Mouse (Mus musculus) ES-E14 (cell line): ENCODE data around the gene Bnip3. TPM values are rescaled to one million over a fixed set of nuclear protein-coding genes. Genes with fewer than 3 reads are reported as not detected.

ENCODE experiments used
- DNase-seq: peaks from one replicate; pipeline ENCODE4 v3.0.0-alpha.2; 2013; ENCODE audit warnings: low read depth, low spot score
- H3K27ac ChIP-seq: 2 replicates; pipeline ENCODE4 v1.5.1; 2012; ENCODE audit warnings: low read depth, mild to moderate bottlenecking, low read length, moderate library complexity, mixed read lengths; ENCODE audit not compliant: poor library complexity, insufficient read depth, severe bottlenecking
- H3K36me3 ChIP-seq: 2 replicates; pipeline ENCODE4 v1.6.1; 2012; ENCODE audit warnings: mild to moderate bottlenecking, low read length, moderate library complexity, mixed read lengths; ENCODE audit not compliant: control insufficient read depth, poor library complexity, insufficient read depth, severe bottlenecking
- H3K4me1 ChIP-seq, 2 experiments: fragments of 150-350 bp in 1 of 2; sonication (generic) in 1 of 2; 2 replicates each; pipeline ENCODE4 v1.6.1; 2012; ENCODE audit warnings: low read length in 2 of 2, mild to moderate bottlenecking in 1 of 2, mixed read lengths in 1 of 2; ENCODE audit not compliant: control insufficient read depth in 2 of 2, insufficient read depth in 2 of 2, poor library complexity in 1 of 2
- H3K4me3 ChIP-seq, 2 experiments: fragments of 150-350 bp in 1 of 2; sonication (generic) in 1 of 2; 2 replicates each; pipeline ENCODE4 v1.5.1; 2012; ENCODE audit warnings: low read length in 2 of 2, low read depth in 1 of 2, mild to moderate bottlenecking in 1 of 2, mixed read lengths in 1 of 2; ENCODE audit not compliant: insufficient read depth in 1 of 2, poor library complexity in 1 of 2, severe bottlenecking in 1 of 2
- H3K9ac ChIP-seq: 2 replicates; pipeline ENCODE4 v1.6.1; 2012; ENCODE audit warnings: low read depth, mild to moderate bottlenecking, low read length, mixed read lengths; ENCODE audit not compliant: poor library complexity, insufficient read depth, severe bottlenecking
- H3K9me3 ChIP-seq: fragments of 150-350 bp; sonication (generic); 2 replicates; pipeline ENCODE4 v1.6.1; 2012; ENCODE audit warnings: low read depth, mild to moderate bottlenecking, low read length; ENCODE audit not compliant: control insufficient read depth, insufficient read depth
- CHD2 ChIP-seq: IDR thresholded peaks from 2 replicates; pipeline ENCODE4 v1.6.1; 2014; ENCODE audit warnings: mild to moderate bottlenecking, low read depth, low read length, inconsistent platforms
- HCFC1 ChIP-seq: IDR thresholded peaks from 2 replicates; pipeline ENCODE4 v1.6.1; 2012; ENCODE audit warnings: low read length, inconsistent platforms, borderline replicate concordance; ENCODE audit not compliant: insufficient read depth
- MAFK ChIP-seq: IDR thresholded peaks from 2 replicates; pipeline ENCODE4 v1.6.1; 2014; ENCODE audit warnings: mild to moderate bottlenecking, low read depth, low read length, inconsistent platforms; ENCODE audit not compliant: insufficient read depth
- ZC3H11A ChIP-seq: IDR thresholded peaks from 2 replicates; pipeline ENCODE4 v1.6.1; 2012; ENCODE audit warnings: low read depth, mild to moderate bottlenecking, inconsistent platforms, low read length, borderline replicate concordance
- ZNF384 ChIP-seq: IDR thresholded peaks from 2 replicates; pipeline ENCODE4 v1.6.1; 2012; ENCODE audit warnings: low read depth, low read length, inconsistent platforms
- in situ Hi-C, 2 experiments: fragments of 600-800 bp; cut with MboI; formaldehyde crosslinking; loops; one replicate each; pipeline ENCODE4 v1.15.1; 2025; ENCODE audit warnings: low sequenced_read_pairs in 2 of 2, inconsistent platforms in 1 of 2; ENCODE audit not compliant: unreplicated experiment in 2 of 2
- total RNA-seq: library from RNA; depleted of rRNA; stranded (reverse); fragments of 300-350 nt; gene quantifications from 2 replicates; pipeline ENCODE4 v1.2.3, GENCODE M21; 2012

Bnip3 gene
- total RNA-seq, 1 experiment, result 56.6 TPM

DNA sequence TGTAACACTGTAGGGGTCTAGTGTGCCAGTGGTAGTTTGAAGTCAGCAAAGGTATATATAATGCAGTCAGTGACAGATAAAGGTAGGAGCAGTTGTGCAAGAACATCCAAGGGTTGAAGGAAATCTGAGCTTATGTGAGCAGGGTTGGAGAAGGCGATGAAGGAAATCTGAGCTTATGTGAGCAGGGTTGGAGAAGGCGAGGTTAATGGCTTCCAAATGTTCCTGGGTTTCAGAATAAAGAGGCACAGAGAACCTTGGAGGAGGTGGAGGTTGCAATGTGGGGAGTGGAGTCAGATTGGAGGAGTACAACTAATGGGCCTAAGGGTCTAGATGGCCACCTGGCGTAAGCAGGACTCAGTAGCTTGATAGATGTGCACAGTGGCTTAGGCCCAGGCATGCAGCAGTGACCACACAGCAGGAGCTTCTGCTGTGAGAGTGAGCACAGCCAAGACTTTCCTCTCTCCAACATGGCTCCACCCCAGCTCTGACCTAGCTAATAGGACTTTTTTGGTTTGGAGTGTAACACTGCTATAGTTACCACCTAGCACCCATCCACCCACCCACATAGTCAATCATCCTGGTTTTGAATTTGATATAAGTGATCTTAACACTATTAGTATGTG is 45.3 kb downstream of the Bnip3 start:
- peak overlapping the region; percentile 6; the same call in 1 of the 2 replicates for H3K27ac ChIP-seq
- DNase-seq, result no peak

DNA sequence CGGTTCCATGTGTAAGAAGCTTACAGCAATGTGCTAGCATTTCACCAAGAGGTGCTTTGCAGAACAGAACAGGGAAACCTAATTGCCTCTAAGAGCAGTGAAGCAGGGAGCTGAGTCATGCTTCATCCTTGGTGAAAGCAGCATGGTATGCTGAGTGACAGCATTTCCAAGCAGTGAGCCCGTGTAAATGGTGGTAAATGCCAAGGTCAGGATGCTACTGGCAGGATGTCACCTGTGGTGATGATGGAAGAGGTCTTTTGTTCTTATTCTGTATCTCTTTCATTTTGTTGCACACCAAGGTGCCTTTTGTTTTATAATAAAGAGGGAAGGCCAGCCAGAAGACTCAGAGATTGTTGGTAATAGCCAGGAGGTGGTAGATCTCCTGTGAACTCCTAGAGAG is 52.6 kb downstream of the Bnip3 start:
- no peaks in the 10 kb centered on the region for H3K9me3 ChIP-seq
- peak overlapping the region; percentile 96 for H3K27ac ChIP-seq
- H3K4me3 ChIP-seq, result no peak overlapping the region
- H3K36me3 ChIP-seq, result peaks cover 28% of the 10 kb centered on the region
- in situ Hi-C loops, result no loop called here
- DNase-seq, result peak; percentile 40
- peak; percentile 94 for TF ChIP-seq MAFK
- peak; percentile 37; the same call in 1 of the 2 replicates for TF ChIP-seq CHD2
- TF ChIP-seq HCFC1, result no peak
- peaks cover 23 to 34% of the 10 kb centered on the region in 2 experiments for H3K4me1 ChIP-seq
- H3K9ac ChIP-seq, result no peak overlapping the region

More for the DNA sequence above, 45.3 kb downstream of the Bnip3 start:
- H3K36me3 ChIP-seq, result peaks cover 28% of the 10 kb centered on the region
- TF ChIP-seq MAFK (no peak), CHD2 (no peak), ZC3H11A (no peak), HCFC1 (no peak), ZNF384 (no peak)
- H3K4me1 ChIP-seq, result peaks cover 10 to 13% of the 10 kb centered on the region in 2 experiments; a peak in 3 of 4 replicates
- H3K9me3 ChIP-seq, result no peaks in the 10 kb centered on the region
- H3K4me3 ChIP-seq, result no peak overlapping the region
- in situ Hi-C loops, result no loop called here
- no peak overlapping the region for H3K9ac ChIP-seq

DNA sequence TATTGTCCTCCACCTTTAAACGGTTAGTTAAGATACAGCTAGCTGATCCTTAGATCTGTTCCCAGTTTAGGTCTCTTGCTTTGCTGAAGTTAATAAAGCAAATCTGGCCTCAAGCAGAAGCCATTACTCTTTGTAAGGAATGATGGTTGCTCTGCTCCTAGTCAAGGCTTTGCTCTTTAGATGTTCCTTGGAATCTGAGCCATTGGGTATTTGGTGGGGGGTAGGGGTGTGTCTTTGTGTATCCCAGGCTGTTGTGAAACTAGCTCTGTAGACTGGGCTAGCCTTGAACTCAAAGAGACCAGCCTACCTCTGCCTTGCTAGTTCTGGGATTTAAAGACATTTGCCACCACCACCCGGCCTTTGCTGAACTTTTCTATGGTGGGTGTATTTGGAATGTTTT is 55.1 kb downstream of the Bnip3 start:
- no peak for DNase-seq
- peak overlapping the region; percentile 96; the same call in 1 of the 2 replicates for H3K27ac ChIP-seq
- H3K9ac ChIP-seq, result no peak overlapping the region
- no peaks in the 10 kb centered on the region for H3K9me3 ChIP-seq
- peaks cover 25 to 34% of the 10 kb centered on the region in 2 experiments for H3K4me1 ChIP-seq
- H3K4me3 ChIP-seq, result no peak overlapping the region
- in situ Hi-C loops, result no loop called here
- H3K36me3 ChIP-seq, result peaks cover 28% of the 10 kb centered on the region
- no peak for TF ChIP-seq MAFK
- TF ChIP-seq HCFC1, result no peak
- TF ChIP-seq ZNF384, result no peak; the same call in 1 of the 2 replicates
- no peak for TF ChIP-seq ZC3H11A
- no peak for TF ChIP-seq CHD2

DNA sequence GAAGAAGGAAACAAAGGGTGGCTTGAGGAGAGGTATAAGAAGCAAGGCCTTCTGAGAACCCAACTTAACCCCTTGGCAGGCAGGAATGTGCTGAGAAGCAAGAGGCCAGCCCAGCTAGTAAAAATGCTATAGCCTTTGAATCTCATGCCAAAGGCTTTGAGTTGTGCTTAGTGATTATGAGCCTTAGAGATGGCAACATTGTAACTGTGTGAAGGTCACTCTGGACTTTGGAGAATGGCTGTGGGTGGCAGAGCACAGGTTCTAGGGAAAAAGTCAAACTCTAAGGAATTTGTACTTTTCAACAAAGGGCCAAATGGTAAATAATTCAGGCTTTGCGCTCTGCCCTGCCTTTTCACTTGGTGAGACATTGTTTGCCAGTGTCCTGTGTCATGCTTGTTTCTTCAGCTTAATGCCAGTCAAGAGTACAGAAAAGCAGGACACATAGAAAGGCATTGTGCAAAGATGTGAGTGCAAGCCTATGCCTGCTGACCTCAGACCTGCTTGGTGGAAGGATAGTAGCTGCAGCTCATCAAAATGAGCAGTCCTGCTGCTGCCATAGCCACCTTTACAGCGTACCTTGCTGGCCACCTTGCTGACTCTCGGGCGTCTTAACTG is 55.8 kb downstream of the Bnip3 start:
- DNase-seq, result no peak
- TF ChIP-seq ZC3H11A, result no peak
- TF ChIP-seq MAFK, result no peak
- TF ChIP-seq ZNF384, result no peak
- no peak for TF ChIP-seq CHD2
- no peak for TF ChIP-seq HCFC1
- H3K27ac ChIP-seq, result peak overlapping the region; percentile 85

More for the DNA sequence above, 55.8 kb downstream of the Bnip3 start:
- Histone ChIP-seq H3K9ac (peak overlapping the region; percentile 18; the same call in 1 of the 2 replicates), H3K4me1 (peaks cover 25 to 30% of the 10 kb centered on the region in 2 experiments), H3K36me3 (peaks cover 25% of the 10 kb centered on the region), H3K4me3 (peak overlapping the region in 1 of 2 experiments; percentile 20; a peak in 2 of 4 replicates), H3K9me3 (no peaks in the 10 kb centered on the region)
- in situ Hi-C loops, result no loop called here
